Mouse (Mus musculus): ENCODE results near the gene Bdnf. TPM values are rescaled to one million over a fixed set of nuclear protein-coding genes. Genes with fewer than 3 reads are reported as not detected.

The Bdnf gene
- polyA plus RNA-seq, 1 experiment from 2014 or later: 2.0 TPM

GRCm38 (mm10) chr2:109729221-109729620, 54.7 kb downstream of the Bdnf start:
- no peak overlapping the region for H3K9ac ChIP-seq (ENCODE audit: low read length)
- no peaks in the 10 kb centered on the region for H3K36me3 ChIP-seq (ENCODE audit: control insufficient read depth, insufficient read depth, low read length)
- no peaks in the 10 kb centered on the region for H3K4me1 ChIP-seq (ENCODE audit: control insufficient read depth, insufficient read depth, low read length)
- WGBS: 88% methylated on average over 1 of the region's 1 CpGs
- no peak overlapping the region for H3K4me2 ChIP-seq (ENCODE audit: low read length)
- H3K27ac ChIP-seq (ENCODE audit: low read depth, low read length): no peak overlapping the region
- H3K27me3 ChIP-seq (replicated peaks; ENCODE audit: control insufficient read depth, insufficient read depth, low read length): no peaks in the 10 kb centered on the region
- DNase-seq (ENCODE audit: low spot score) (no peak), ATAC-seq (no peak)
- H3K4me3 ChIP-seq (ENCODE audit: low read depth, low read length): no peak overlapping the region
- H3K9me3 ChIP-seq (replicated peaks; ENCODE audit: control insufficient read depth, low read length): no peaks in the 10 kb centered on the region

GRCm38 (mm10) chr2:109733201-109734039, 58.9 kb downstream of the Bdnf start:
- Histone ChIP-seq H3K9me3 (replicated peaks; ENCODE audit: control insufficient read depth, low read length) (no peaks in the 10 kb centered on the region), H3K4me3 (ENCODE audit: low read depth, low read length) (no peak overlapping the region), H3K27me3 (replicated peaks; ENCODE audit: control insufficient read depth, insufficient read depth, low read length) (no peaks in the 10 kb centered on the region), H3K4me2 (ENCODE audit: low read length) (no peak overlapping the region), H3K4me1 (ENCODE audit: control insufficient read depth, insufficient read depth, low read length) (no peaks in the 10 kb centered on the region), H3K27ac (ENCODE audit: low read depth, low read length) (no peak overlapping the region), H3K36me3 (ENCODE audit: control insufficient read depth, insufficient read depth, low read length) (no peaks in the 10 kb centered on the region), H3K9ac (ENCODE audit: low read length) (no peak overlapping the region)
- WGBS: 47% methylated on average over 9 of the region's 9 CpGs
- no peak for ATAC-seq
- no peak for DNase-seq (ENCODE audit: low spot score)

DNA sequence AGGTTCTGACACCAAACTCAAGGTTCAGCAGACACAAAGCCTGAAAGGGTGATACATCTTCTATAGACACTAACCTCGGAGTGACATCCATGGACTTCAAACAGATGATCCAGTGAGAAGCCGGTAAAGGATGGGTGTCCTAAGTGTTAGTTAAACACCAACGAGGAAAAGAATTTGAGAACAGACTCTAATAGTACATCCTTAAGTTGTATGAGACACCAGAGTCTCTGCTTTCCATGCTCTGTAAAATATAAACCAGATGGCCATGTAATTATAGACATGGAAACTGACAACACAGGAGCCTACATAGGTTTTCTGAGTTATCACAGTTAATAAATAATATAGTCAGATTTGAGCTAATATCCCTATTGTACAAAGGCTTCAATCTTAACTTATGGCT, 59.7 kb downstream of the Bdnf start:
- H3K4me1 ChIP-seq (ENCODE audit: control insufficient read depth, insufficient read depth, low read length): no peaks in the 10 kb centered on the region
- no peak overlapping the region for H3K9ac ChIP-seq (ENCODE audit: low read length)
- no peak for DNase-seq (ENCODE audit: low spot score)
- H3K27ac ChIP-seq (ENCODE audit: low read depth, low read length): no peak overlapping the region
- no peak for ATAC-seq
- no peaks in the 10 kb centered on the region for H3K9me3 ChIP-seq (replicated peaks; ENCODE audit: control insufficient read depth, low read length)
- H3K36me3 ChIP-seq (ENCODE audit: control insufficient read depth, insufficient read depth, low read length): no peaks in the 10 kb centered on the region
- H3K4me3 ChIP-seq (ENCODE audit: low read depth, low read length): no peak overlapping the region
- 95% methylated on average over 3 of the region's 3 CpGs for WGBS
- H3K27me3 ChIP-seq (replicated peaks; ENCODE audit: control insufficient read depth, insufficient read depth, low read length): no peaks in the 10 kb centered on the region
- no peak overlapping the region for H3K4me2 ChIP-seq (ENCODE audit: low read length)

DNA sequence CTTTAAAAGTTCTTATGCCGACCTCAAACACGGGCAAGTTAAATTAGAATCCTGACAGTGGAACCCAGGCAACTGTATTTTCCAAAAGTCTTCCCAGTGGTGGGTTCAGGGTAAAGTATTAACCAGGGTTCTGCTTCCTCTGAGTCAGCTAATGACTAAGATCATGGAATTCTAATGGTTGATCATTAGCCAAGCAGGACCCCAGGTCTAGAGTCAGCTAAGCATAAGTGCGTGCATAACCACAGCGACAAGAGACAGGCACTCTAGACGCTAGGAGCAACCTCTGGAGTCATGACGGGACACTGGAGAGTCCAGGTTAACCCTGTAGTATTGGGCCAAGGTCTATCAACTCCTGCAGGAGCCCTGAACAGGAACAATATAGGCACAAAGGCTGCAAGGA, 60.2 kb downstream of the Bdnf start:
- ATAC-seq: no peak
- no peak overlapping the region for H3K27ac ChIP-seq (ENCODE audit: low read depth, low read length)
- no peak for DNase-seq (ENCODE audit: low spot score)
- no peaks in the 10 kb centered on the region for H3K27me3 ChIP-seq (replicated peaks; ENCODE audit: control insufficient read depth, insufficient read depth, low read length)
- no peak overlapping the region for H3K4me2 ChIP-seq (ENCODE audit: low read length)
- H3K4me1 ChIP-seq (ENCODE audit: control insufficient read depth, insufficient read depth, low read length): no peaks in the 10 kb centered on the region
- no peak overlapping the region for H3K4me3 ChIP-seq (ENCODE audit: low read depth, low read length)
- WGBS: 93% methylated on average over 6 of the region's 6 CpGs
- no peaks in the 10 kb centered on the region for H3K9me3 ChIP-seq (replicated peaks; ENCODE audit: control insufficient read depth, low read length)
- H3K36me3 ChIP-seq (ENCODE audit: control insufficient read depth, insufficient read depth, low read length): no peaks in the 10 kb centered on the region
- no peak overlapping the region for H3K9ac ChIP-seq (ENCODE audit: low read length)

- WGBS: 59% methylated on average over 7 of the region's 7 CpGs
- H3K9me3 ChIP-seq (replicated peaks; ENCODE audit: control insufficient read depth, low read length): no peaks in the 10 kb centered on the region
- no peaks in the 10 kb centered on the region for H3K36me3 ChIP-seq (ENCODE audit: control insufficient read depth, insufficient read depth, low read length)
- H3K4me3 ChIP-seq (ENCODE audit: low read depth, low read length): no peak overlapping the region
- no peak overlapping the region for H3K27ac ChIP-seq (ENCODE audit: low read depth, low read length)
- H3K4me2 ChIP-seq (ENCODE audit: low read length): no peak overlapping the region
- ATAC-seq (no peak), DNase-seq (ENCODE audit: low spot score) (no peak)
- H3K9ac ChIP-seq (ENCODE audit: low read length): no peak overlapping the region
- no peaks in the 10 kb centered on the region for H3K4me1 ChIP-seq (ENCODE audit: control insufficient read depth, insufficient read depth, low read length)
- H3K27me3 ChIP-seq (replicated peaks; ENCODE audit: control insufficient read depth, insufficient read depth, low read length): no peaks in the 10 kb centered on the region
These were observed 60.8 kb downstream of the Bdnf start for GRCm38 (mm10) chr2:109735347-109735746.

- Histone ChIP-seq H3K4me1 (ENCODE audit: control insufficient read depth, insufficient read depth, low read length) (no peaks in the 10 kb centered on the region), H3K4me3 (ENCODE audit: low read depth, low read length) (no peak overlapping the region), H3K27ac (ENCODE audit: low read depth, low read length) (no peak overlapping the region), H3K4me2 (ENCODE audit: low read length) (no peak overlapping the region), H3K9ac (ENCODE audit: low read length) (no peak overlapping the region), H3K9me3 (replicated peaks; ENCODE audit: control insufficient read depth, low read length) (no peaks in the 10 kb centered on the region), H3K27me3 (replicated peaks; ENCODE audit: control insufficient read depth, insufficient read depth, low read length) (no peaks in the 10 kb centered on the region), H3K36me3 (ENCODE audit: control insufficient read depth, insufficient read depth, low read length) (no peaks in the 10 kb centered on the region)
- DNase-seq (ENCODE audit: low spot score) (no peak), ATAC-seq (no peak)
- WGBS: 74% methylated on average over 2 of the region's 2 CpGs
These were observed 61.8 kb downstream of the Bdnf start for GRCm38 (mm10) chr2:109736306-109736705.

GRCm38 (mm10) chr2:109738331-109738730, 63.8 kb downstream of the Bdnf start:
- DNase-seq (ENCODE audit: low spot score) (no peak), ATAC-seq (no peak)
- no peak overlapping the region for H3K4me2 ChIP-seq (ENCODE audit: low read length)
- no peaks in the 10 kb centered on the region for H3K36me3 ChIP-seq (ENCODE audit: control insufficient read depth, insufficient read depth, low read length)
- 80% methylated on average over 2 of the region's 2 CpGs for WGBS
- no peak overlapping the region for H3K27ac ChIP-seq (ENCODE audit: low read depth, low read length)
- H3K9ac ChIP-seq (ENCODE audit: low read length): no peak overlapping the region
- no peaks in the 10 kb centered on the region for H3K9me3 ChIP-seq (replicated peaks; ENCODE audit: control insufficient read depth, low read length)
- H3K4me1 ChIP-seq (ENCODE audit: control insufficient read depth, insufficient read depth, low read length): peaks cover 2% of the 10 kb centered on the region; the same call in 1 of the 2 replicates
- H3K4me3 ChIP-seq (ENCODE audit: low read depth, low read length): no peak overlapping the region
- H3K27me3 ChIP-seq (replicated peaks; ENCODE audit: control insufficient read depth, insufficient read depth, low read length): no peaks in the 10 kb centered on the region

DNA sequence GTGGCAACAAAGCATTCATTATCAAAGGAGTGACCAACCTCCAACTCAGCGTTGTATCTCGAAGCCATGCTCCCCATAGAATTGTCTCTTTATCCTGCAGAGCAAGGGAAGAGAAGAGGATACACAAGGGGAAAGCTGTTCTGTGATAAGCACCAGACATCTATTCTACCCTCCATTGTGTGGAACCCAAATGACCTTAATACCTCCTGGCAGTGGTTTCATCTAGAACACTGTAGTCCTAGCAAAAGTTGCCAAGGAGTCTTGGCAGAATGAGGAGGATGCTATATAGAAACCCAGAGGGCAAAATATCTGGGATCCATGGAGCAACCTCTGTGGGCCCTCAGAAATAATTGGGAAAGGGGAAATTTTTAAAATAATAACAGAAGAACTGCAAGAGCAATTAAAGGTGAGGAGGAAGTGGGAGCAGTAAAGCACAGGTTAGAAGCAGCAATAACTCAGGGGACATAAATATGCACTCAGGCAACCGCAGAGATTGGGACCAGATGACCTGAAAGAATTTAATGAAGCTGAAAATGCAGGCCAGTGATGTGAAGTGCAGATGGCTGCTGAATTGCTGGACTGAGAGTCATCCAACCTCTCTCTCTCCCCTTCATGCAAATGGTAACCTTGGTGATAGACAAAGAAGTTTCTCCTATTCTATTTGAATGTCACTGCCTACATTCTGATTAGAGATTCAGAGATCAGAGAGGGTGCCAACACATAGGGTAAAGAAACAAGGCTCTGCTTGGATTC, 68.9 kb downstream of the Bdnf start:
- no peaks in the 10 kb centered on the region for H3K36me3 ChIP-seq (ENCODE audit: control insufficient read depth, insufficient read depth, low read length)
- no peak overlapping the region for H3K4me3 ChIP-seq (ENCODE audit: low read depth, low read length)
- H3K9ac ChIP-seq (ENCODE audit: low read length): no peak overlapping the region
- ATAC-seq (peak; percentile 80), DNase-seq (ENCODE audit: low spot score) (peak; percentile 61)
- H3K4me1 ChIP-seq (ENCODE audit: control insufficient read depth, insufficient read depth, low read length): peaks cover 8% of the 10 kb centered on the region; the same call in 1 of the 2 replicates
- H3K4me2 ChIP-seq (ENCODE audit: low read length): no peak overlapping the region
- H3K27me3 ChIP-seq (replicated peaks; ENCODE audit: control insufficient read depth, insufficient read depth, low read length): no peaks in the 10 kb centered on the region
- H3K27ac ChIP-seq (ENCODE audit: low read depth, low read length): no peak overlapping the region
- 38% methylated on average over 3 of the region's 3 CpGs for WGBS
- H3K9me3 ChIP-seq (replicated peaks; ENCODE audit: control insufficient read depth, low read length): no peaks in the 10 kb centered on the region

DNA sequence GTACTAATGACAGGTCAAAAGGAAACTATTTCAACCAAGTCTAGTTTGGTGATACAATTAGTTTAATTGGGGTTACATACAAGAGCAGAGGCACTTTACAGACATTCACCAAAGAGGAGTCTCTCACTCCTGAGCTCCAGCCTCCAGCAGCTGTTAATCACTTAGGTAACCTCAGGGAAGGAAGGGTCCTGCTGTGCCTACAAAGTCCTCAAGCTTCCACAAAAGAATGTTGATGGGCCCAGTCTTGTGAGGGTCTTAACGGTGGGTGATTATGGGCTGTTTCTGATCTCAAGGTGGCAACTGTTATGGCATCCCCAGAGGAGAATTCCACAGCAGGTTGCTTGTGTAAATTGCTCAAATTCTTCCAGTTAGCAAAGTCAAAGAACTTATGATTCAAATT, 71.7 kb downstream of the Bdnf start:
- ATAC-seq (no peak), DNase-seq (ENCODE audit: low spot score) (no peak)
- no peak overlapping the region for H3K4me3 ChIP-seq (ENCODE audit: low read depth, low read length)
- H3K36me3 ChIP-seq (ENCODE audit: control insufficient read depth, insufficient read depth, low read length): no peaks in the 10 kb centered on the region
- no peak overlapping the region for H3K27ac ChIP-seq (ENCODE audit: low read depth, low read length)
- H3K27me3 ChIP-seq (replicated peaks; ENCODE audit: control insufficient read depth, insufficient read depth, low read length): no peaks in the 10 kb centered on the region
- 0% methylated on average over 1 of the region's 1 CpGs for WGBS
- no peaks in the 10 kb centered on the region for H3K9me3 ChIP-seq (replicated peaks; ENCODE audit: control insufficient read depth, low read length)
- peaks cover 8% of the 10 kb centered on the region; the same call in 1 of the 2 replicates for H3K4me1 ChIP-seq (ENCODE audit: control insufficient read depth, insufficient read depth, low read length)
- no peak overlapping the region for H3K9ac ChIP-seq (ENCODE audit: low read length)
- H3K4me2 ChIP-seq (ENCODE audit: low read length): no peak overlapping the region
